Mouse (Mus musculus) heart, adult 9 months (tissue): ENCODE data around the gene Zfp292.

Experiments used
- DNase-seq, 2 experiments: peaks; one replicate each; pipeline ENCODE4 v3.0.0; 2022; ENCODE audit warnings: low spot score in 2 of 2

The Zfp292 gene

DNA sequence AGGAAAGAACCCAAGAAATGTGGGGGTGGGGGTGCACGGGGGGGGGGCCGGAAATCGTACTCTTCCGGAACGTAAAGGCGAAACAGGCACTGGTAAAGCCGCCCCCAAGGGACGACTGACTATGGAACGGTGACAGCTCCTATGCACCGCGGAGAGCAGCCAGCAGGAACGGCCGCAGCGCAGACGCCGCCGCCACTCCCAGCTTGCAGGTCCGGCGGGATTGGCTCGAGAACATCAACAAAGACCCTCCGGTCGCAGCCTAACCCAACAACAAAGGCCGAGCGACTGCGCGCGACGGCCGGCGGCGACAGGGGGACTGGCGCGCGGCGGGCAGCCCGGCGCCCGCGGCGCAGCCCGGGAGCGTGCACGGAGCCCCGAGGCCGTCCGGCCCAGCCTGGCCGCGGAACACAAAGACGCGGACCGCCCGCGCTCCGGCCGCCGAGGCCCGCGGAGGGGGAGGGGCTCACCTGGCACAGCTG, 430 bp downstream of the Zfp292 start:
- DNase-seq: no peak

DNA sequence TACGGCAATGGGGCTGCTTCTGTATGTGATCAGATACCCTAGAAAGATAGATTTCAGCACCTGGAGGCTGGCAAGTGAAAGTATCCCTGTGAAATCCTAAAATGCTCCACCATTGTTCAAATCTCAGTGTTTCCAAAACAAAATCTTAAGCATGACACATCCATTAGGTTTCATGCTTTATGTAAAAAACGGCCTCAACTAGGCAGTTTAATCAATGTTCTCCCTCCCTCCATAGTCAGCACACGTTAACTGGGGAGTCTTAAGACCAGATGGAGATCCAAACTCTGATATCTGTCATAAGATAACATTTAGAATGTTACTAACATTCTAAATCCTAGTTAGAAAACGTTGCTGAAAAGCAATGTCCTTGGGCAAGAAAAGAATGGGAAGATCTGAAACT, 909 bp downstream of the Zfp292 start:
- DNase-seq: no peak

DNA sequence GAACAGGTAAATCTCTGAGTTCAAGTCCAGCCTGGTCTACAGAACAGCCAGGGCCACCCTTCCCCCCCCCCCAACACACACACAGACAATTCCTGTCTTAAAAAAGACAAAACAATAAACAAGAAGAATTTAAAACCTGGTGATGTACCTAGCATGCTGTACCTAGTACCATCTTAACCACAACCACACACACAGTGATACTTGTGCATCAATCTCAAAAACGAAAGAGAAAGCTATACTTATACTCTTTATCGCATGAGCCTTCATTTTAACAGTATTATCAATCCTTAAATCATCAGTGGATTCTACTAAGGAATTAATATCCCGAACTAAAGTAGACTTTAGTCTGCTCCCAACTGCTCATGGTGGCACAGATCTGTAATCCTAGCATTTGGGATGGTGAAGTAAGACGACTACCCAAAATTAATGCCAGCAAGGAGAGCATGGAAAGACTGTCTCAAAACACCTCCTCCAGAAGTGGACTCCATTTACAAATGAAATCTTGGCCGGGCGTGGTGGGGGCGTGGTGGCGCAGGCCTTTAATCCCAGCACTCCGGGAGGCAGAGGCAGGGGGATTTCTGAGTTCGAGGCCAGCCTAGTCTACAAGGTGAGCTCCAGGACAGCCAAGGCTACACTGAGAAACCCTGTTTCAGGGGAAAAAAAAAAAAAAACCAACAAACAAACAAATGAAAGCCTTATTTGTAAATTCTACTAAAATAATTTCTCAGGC, 1.7 kb downstream of the Zfp292 start:
- no peak for DNase-seq

DNA sequence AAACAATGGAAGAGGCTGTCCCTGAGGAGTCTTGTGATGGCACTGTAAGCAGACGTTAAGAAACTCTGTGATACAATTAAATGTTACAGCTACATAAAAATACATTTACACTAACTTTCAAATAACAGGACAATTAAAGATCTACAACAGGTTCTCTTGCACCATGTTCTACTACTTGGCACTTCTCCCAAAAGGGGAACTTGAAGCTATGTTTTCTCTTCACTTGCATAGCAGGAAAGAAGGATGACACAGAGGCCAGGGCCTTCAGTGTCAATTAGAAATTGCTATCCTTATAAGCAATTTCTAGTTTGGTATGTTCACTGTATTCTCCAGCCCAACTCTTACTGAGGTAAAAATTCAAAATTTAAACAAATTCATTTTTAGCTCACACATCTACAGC, 8.5 kb downstream of the Zfp292 start:
- no peak for DNase-seq

DNA sequence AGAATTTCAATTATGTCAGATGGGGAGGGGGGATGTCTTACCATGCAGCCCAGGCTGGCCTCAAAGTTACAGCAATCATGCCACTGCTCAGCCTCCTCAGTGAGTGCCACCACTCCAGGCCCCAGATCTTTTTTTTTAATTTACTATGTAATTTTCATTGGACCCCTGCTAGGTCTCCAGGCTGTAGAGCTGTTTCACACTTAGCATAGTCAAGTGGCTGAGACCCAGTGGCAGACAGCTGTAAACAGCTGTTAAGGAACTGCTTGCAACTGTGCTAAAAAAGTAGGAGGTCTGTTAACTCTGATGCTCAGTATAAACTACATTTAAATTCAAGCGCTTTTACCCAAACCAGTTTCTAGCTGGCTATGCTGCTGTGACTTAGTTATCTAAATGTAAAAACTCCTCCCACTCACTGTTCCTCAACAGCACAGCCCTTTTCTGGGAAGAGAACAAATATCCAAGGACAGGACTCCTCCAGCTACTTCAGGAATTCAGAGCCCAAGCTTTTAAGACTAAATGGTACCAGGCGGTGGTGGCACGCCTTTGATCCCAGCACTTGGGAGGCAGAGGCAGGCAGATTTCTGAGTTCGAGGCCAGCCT, 9.8 kb downstream of the Zfp292 start:
- DNase-seq: peak; percentile 42 to 44

DNA sequence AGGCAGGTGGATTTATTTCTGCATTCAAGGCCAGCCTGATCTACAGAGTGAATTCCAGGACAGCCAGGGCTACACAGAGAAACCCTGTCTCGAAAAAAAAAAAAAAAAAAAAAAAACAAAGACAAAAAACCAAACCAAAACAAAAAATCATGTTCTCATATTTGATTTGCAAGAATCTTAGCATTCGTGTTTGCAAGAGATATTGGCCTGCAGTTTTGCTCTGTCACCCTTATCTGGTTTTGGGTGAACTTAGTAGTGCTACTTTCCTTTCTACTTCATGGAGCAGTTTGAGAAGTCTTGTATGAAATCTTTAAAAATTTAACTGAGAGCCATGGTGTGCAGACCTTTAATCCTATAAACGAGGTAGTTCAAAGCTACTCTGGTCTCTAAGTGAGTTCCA, 12.9 kb downstream of the Zfp292 start:
- DNase-seq: no peak

DNA sequence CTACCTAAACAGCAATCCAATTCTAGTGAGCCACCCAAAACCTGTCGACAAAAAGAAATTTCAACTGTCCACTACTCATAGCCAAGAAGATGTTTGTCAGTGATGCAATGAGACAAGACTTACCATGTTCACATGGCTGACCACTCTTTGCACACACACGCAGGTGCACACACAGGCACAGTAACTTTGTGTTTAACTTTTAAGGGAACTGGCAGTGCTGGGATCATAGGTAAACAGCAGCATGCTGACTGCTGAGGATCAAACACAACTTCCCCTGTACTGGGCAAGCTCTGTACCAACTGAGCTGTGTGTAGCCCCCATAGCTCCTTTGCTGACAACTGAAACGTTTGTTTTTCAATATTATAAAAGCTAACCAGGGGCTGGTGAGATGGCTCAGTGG, 21.3 kb downstream of the Zfp292 start:
- DNase-seq: no peak

DNA sequence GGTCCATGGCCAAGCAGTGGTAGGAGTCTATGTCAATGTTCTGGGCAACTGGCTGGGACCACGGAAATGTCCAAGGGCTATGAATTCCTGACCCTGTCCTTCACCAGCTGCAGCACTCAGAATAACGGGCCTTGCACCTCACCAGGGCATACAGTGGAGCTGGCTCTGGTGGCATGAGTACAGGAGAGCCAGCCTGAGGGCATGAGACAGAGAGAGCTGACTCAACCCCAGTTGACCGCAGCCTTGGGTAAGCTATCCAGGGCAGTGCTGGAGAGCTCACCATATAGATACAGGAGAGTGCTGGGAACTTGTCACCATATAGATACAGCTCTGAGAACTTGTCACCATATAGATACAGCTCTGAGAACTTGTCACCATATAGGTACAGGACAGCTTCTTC, 23.3 kb downstream of the Zfp292 start:
- no peak for DNase-seq

DNA sequence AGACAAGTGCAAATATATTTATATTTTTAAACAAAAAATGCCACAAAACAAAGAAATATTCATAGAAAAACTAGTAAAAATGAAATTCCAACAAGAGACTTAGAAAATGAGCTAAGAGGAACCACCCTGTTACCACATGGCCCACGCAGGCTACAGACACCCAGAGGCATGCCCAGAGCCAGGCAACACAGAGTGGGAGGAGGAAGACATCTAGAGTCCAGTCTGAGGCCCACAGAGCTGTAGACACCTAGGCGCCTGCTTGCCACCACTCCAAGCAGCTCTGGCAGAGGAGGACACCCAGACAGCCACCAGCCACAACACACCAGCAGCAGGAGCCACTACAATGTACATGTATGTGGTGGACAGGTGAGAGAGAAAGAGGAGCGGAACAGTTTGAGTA, 23.9 kb downstream of the Zfp292 start:
- no peak for DNase-seq

DNA sequence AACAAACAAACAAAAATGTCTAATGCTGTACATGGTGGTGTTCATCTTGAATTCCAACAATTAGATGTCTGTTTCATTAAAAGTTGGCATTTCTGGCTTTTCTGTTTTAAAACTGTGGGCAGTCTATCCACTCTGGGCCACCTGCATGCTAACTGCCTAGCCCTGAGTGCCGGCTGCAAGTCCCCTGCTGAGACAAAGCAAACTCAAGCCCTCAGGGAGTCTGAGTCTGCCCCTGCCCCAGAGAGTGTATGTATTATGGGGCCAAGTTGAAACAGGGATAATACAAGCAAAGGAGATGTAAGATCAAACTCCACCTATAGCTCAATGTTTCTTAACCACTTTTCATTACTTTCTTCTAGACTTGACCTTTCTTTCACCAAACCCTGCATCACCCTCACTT, 26.8 kb downstream of the Zfp292 start:
- no peak for DNase-seq

DNA sequence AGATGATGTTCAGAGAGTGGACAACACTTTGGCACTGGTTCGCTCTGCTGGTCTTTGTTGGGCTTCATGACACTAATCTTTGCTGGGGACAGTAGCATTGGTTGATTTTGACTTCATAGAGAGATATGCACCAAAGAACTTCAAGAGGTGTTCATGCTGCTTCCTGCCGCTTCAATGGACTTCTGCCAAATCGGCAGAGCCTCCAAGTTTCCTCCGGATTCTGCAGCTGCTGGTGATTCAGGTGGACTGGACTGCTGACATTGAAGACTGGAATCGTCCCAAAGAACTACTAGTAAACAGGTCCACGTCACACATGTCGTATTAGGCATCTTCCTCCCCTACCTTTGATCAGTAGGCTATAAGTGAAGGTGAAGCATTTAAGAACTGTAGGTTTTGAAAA, 30.7 kb downstream of the Zfp292 start:
- peak; percentile 8 to 16 for DNase-seq

DNA sequence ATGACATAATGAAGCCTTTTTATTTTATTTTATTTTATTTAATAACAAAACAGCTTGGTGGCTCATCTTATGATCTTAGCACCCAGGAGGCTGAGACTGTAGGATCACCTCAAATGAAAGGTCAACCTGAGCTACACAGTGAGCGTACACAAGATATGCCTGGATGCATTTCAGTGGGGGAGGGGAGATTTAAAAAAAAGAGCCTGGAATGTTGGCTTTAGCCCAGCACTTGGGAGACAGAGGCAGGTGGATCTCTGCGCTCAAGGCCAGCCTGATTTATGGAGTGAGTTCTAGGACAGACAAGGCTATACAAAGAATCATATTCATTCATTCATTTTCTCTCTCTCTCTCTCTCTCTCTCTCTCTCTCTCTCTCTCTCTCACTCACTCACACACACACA, 32.6 kb downstream of the Zfp292 start:
- DNase-seq: no peak

DNA sequence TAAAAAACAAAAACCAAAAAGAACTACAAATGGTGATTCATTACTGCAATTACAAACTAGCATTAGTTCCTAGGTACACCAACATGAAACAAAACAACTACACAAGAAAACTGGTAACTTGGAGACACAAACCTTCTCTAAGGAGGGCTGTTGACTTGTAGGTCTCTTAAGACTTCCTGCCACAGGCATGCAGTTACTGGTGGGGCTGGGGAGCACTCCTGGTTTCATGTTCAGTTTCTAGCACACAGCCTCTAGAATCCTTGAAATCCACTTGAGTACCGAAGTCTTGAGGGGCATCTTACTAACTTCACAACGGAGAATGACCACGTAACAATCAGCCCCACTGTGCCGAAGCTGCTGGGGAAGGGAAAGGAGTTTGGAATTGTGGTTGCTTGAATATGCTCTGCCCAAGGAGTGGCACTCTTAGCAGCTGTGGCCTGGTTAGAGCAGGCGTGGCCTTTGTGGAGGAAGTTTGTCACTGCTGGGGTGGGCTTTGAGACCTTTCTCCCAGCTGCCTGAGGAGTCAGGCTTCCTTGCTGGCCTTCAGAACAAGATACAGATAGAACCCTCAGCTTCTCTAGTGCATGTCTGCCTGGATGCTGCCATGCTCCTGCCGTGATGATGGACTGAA, 35.0 kb downstream of the Zfp292 start:
- no peak for DNase-seq

DNA sequence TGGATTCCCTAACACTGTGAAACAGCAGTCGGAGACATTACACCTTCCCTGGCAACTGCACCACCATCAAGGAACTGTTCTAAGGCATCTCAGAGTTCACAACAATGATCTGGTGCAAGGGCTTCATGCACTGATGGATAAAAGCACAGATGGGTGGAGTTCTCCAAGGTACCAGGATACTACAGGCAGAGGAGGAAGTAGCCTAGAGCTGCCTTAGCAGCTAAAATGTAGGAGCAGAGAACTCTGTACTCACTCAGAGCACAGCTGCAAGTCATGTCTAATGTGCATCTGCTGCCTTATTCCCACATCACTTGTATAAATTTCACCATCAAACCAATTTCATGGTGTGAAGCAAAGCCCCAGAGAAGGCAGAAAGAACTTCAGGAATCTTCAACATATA, 38.9 kb downstream of the Zfp292 start:
- DNase-seq: no peak

DNA sequence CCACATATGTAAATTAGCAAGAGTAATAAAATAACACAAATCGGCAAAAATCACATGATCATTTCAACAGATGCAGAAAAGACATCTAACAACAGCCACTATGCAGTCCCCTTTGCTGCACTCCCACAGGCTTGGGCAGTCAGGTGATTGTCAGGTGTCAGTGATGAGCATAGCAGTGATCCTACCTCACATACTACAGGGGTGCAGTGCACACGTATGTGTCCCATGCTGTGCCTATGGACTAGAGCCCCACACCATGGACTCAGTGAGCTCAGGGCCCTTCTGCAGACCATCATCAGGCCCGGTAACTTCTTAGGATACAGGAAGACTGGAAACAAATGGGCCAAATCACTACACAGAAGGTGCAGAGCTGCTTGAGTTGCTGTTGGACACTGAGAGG, 39.9 kb downstream of the Zfp292 start:
- no peak for DNase-seq

DNA sequence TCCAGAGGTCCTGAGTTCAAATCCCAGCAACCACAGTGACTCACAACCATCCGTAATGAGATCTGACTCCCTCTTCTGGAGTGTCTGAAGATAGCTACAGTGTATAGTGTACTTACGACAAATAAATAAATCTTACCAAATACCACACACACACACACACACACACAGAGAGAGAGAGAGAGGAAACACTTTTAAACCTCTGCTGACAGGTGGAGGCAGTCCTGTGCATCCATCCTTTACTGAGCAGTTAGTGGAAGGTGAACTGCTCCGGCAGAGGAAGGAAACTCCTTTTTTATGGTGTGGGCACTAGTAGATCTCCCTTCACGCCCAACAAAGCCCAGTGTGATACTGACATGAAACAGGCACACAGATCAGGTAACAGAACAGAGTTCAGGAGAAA, 51.3 kb downstream of the Zfp292 start:
- no peak for DNase-seq

DNA sequence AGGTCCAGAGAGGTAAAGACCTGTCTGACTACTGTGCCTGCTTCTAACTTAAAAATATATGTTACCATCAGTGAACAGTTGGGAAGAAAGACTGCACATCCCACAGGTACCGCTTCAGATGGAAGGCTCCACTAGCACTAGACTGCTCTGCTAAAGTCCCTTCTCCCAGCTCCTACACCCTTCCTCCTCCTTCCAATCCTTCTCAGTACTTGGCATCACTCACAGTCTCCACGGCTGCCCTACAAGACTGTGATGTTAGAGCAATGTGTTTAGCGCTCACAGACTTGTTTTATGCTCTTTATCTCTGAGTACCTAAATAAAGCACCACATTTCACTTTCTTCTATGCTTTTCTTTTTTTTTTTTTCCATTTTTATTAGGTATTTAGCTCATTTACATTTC, 53.3 kb downstream of the Zfp292 start:
- no peak for DNase-seq

DNA sequence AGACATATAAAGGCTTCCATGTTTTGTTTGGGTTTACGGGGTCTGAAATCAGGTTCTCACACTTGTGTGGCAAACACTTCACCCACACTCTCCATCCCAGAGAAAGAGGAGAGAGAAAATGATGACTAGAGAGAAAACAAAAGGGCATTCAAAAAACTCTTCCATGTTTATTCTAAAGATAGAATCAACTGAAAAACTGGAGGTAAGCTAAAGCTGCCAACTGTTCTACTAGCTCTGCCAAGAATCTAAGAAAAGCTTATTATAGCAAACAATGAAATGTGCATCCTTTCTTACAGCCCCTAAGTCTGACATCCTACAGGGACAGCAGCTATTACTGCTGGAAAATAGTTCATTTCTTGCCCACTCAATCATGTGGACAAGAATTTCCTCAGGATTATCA, 58.9 kb downstream of the Zfp292 start:
- DNase-seq: no peak

DNA sequence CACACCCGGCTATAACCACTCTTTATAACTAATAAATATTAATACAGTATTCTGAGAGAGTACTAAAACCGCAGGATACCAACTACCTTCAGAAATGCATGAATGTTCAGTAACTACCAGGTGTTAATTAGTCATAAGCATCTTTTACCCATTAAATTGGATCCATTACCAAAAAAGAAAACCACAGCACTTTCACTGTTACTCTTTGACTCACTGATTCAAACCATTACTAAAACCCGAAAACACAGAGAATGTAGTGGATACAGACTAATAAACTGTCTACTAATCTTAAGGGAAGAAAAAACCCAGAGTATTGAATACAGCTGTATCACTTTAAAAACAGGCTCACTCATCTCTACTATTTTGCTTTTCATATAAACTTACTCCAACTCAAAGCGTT, 62.9 kb downstream of the Zfp292 start:
- no peak for DNase-seq

DNA sequence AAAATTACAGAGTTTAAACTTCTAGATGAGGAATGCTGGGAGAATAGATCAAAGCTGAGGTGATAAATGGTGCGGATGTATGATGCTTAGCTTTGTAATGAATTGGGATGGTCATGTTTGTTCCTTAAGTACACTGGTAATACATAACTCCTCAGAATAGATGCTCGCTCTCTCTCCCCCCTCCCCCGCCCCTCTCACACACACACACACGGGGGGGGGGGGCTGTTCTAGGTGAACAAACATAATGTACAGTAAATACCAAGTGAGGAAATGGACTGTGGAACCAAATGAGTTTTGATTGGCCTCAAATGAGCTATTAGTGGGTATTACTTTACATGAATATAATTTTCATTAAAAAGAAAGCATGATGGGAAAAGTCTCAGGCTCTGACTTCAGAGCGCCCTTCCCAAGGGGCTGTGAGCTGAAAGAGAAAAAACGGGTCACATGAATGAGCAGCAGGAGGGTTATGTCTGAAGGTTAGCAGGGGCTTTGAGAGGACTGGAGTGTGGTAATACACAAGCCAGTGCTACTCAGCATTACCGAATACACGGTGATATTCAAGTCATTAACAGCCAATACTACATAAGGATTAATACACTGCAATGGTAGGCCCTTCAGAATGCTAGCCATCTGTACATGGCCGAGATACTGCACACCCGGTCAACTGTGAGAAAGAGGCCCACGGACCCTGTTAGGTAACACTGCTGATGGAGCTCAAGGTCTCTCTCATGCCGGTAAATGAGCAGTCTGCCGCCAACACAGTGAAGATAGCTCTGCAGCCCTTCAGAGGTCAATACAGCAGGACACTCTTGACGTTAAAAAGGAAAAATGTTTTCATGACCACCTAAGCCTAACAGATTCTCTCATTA, 81.4 kb downstream of the Zfp292 start:
- no peak for DNase-seq

DNA sequence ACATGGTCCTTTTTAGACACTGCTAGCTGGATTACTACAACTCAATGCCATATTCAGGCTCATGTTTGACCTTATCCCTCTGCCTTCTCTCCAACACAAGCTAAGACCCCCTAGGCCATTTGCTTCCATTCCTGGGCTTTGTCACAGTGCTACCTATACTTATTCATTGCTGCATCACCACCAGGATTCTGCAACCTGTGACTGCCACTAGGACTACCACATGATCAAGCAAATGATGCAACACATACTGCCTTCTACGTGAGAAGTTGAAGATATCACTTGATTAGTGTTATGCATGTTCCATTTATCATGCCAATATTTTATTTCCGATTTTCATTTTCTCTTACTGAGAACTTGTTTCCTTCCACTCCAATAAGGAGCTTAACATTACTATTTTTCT, 84.8 kb downstream of the Zfp292 start:
- DNase-seq: no peak

DNA sequence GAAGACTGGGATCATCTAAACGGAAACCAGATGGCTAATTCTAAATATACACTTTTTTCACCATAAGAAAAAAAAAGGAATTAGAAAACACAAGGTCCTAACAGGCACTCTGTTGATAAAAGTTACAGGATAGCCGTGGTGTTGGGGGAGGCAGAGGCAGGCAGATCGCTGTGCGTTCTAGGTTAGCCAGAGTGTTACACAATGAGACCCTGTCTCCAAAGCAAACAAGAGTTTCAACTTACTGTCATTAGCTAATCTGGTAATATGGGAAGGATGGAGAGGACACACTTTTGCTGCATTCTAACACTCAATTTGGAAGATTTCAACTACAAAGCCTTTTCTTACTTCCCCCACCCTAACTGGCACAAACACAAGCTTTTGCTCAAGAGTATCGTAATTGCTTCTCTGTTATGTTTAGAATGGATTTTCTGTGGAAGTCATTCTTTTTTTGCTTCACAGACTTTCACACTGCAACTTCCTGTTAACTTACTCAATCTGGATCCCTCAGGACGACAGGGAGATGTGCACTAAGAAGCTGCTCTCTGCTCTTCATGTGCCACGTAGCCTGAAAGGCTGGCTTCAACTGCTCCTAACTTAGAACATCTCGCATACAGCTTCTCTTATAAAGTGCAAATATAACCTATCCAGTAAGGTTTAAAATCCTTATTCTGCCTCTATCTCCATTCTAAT, 85.3 kb downstream of the Zfp292 start:
- no peak for DNase-seq
